Mouse (Mus musculus) stomach, postnatal 0 days (tissue): Measurements from ENCODE around the gene Runx2.

Experiments
- CTCF ChIP-seq: IDR thresholded peaks from 2 replicates; pipeline ENCODE4 v1.5.1; 2016; ENCODE audit warnings: antibody characterized with exemption, low read depth, mild to moderate bottlenecking, moderate library complexity
- EP300 ChIP-seq: optimal IDR thresholded peaks from 2 replicates; pipeline ENCODE3; 2016; ENCODE audit warnings: antibody characterized with exemption

DNA sequence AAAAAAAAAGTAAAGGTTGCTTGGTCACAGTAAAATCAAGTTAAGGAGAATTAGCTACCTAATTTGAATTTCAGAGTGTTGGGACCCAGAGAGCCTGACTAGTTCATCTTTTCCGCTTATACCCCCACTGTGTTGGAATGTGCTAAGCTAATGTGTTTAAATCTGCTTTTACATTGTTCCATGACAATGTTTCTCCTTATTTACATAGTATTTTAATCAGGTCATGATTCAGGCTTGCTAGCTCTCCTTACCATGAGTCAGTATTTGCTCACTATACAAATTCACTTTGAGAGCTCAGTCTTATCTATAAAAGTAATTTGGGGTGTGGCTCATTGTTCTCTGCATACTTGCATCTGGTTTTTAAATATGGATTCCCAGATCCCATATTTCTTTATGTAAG lies 47.2 kb downstream of the Runx2 start:
- no peak for TF ChIP-seq CTCF
- TF ChIP-seq EP300, result peak; percentile 44
